Mouse (Mus musculus): ENCODE measurements around the gene Siah1b. TPM values are rescaled to one million over a fixed set of nuclear protein-coding genes. Genes with fewer than 3 reads are reported as not detected.
A peak's percentile ranks its signal among the peaks of the same experiment; 100 is the strongest.

The Siah1b gene
- polyA plus RNA-seq, 1 experiment = 3.3 TPM

GRCm38 (mm10) chrX:164042069-164042468, 34.2 kb downstream of the Siah1b start:
- H3K4me1 ChIP-seq (ENCODE audit: control insufficient read depth, insufficient read depth, low read length) = no peaks in the 10 kb centered on the region
- H3K27ac ChIP-seq (ENCODE audit: insufficient read depth, low read depth, low read length) = no peak overlapping the region
- no peak overlapping the region for H3K4me3 ChIP-seq (ENCODE audit: insufficient read depth, low read length)
- TF ChIP-seq CTCF (IDR thresholded peaks at IDR 0.05; ENCODE audit: low read depth, low read length) = no peak
- TF ChIP-seq POLR2A (IDR thresholded peaks at IDR 0.05; ENCODE audit: borderline replicate concordance, low read depth, low read length) = no peak

GRCm38 (mm10) chrX:164038882-164039281, 37.4 kb downstream of the Siah1b start:
- Histone ChIP-seq H3K4me1 (ENCODE audit: control insufficient read depth, insufficient read depth, low read length) (no peaks in the 10 kb centered on the region), H3K27ac (ENCODE audit: insufficient read depth, low read depth, low read length) (no peak overlapping the region), H3K4me3 (ENCODE audit: insufficient read depth, low read length) (no peak overlapping the region)
- TF ChIP-seq POLR2A (IDR thresholded peaks at IDR 0.05; ENCODE audit: borderline replicate concordance, low read depth, low read length) (no peak), CTCF (IDR thresholded peaks at IDR 0.05; ENCODE audit: low read depth, low read length) (no peak)

- Histone ChIP-seq H3K27ac (ENCODE audit: insufficient read depth, low read depth, low read length) (no peak overlapping the region), H3K4me3 (ENCODE audit: insufficient read depth, low read length) (no peak overlapping the region), H3K4me1 (ENCODE audit: control insufficient read depth, insufficient read depth, low read length) (no peaks in the 10 kb centered on the region)
- no peak for TF ChIP-seq CTCF (IDR thresholded peaks at IDR 0.05; ENCODE audit: low read depth, low read length)
- no peak for TF ChIP-seq POLR2A (IDR thresholded peaks at IDR 0.05; ENCODE audit: borderline replicate concordance, low read depth, low read length)
Measured at GRCm38 (mm10) chrX:164035931-164036330, 40.4 kb downstream of the Siah1b start.

- Histone ChIP-seq H3K27ac (ENCODE audit: insufficient read depth, low read depth, low read length) (no peak overlapping the region), H3K4me3 (ENCODE audit: insufficient read depth, low read length) (no peak overlapping the region), H3K4me1 (ENCODE audit: control insufficient read depth, insufficient read depth, low read length) (no peaks in the 10 kb centered on the region)
- no peak for TF ChIP-seq POLR2A (IDR thresholded peaks at IDR 0.05; ENCODE audit: borderline replicate concordance, low read depth, low read length)
- no peak for TF ChIP-seq CTCF (IDR thresholded peaks at IDR 0.05; ENCODE audit: low read depth, low read length)
Measured at GRCm38 (mm10) chrX:164035401-164035800, 40.9 kb downstream of the Siah1b start.

- no peak overlapping the region for H3K4me3 ChIP-seq (ENCODE audit: insufficient read depth, low read length)
- no peak for TF ChIP-seq CTCF (IDR thresholded peaks at IDR 0.05; ENCODE audit: low read depth, low read length)
- H3K27ac ChIP-seq (ENCODE audit: insufficient read depth, low read depth, low read length) = no peak overlapping the region
- no peaks in the 10 kb centered on the region for H3K4me1 ChIP-seq (ENCODE audit: control insufficient read depth, insufficient read depth, low read length)
Measured at GRCm38 (mm10) chrX:164032526-164032925, 43.8 kb downstream of the Siah1b start.

- TF ChIP-seq CTCF (IDR thresholded peaks at IDR 0.05; ENCODE audit: low read depth, low read length) (no peak), POLR2A (IDR thresholded peaks at IDR 0.05; ENCODE audit: borderline replicate concordance, low read depth, low read length) (no peak)
- Histone ChIP-seq H3K27ac (ENCODE audit: insufficient read depth, low read depth, low read length) (no peak within 1 kb of the TSS), H3K4me1 (ENCODE audit: control insufficient read depth, insufficient read depth, low read length) (peaks cover 2% of the 10 kb centered on the region; the same call in 1 of the 2 replicates), H3K4me3 (ENCODE audit: insufficient read depth, low read length) (peak within 1 kb of the TSS; percentile 48)
Measured at GRCm38 (mm10) chrX:164027607-164028289, 48.5 kb downstream of the Siah1b start, which contains the start of gene Car5b. Gene Car5b, minus strand, starts transcription at chrX:164027997.

Other genes starting within 250 kb of the Siah1b start
- gene Ap1s2, start 167.5 kb downstream of the Siah1b start, polyA plus RNA-seq (2012; ENCODE audit: insufficient read depth, insufficient read length, missing spikeins) = 241 and 251 TPM in 2 replicates
- 36.3 and 52.5 TPM in 2 replicates for gene Zrsr2, start 117.8 kb downstream of the Siah1b start, polyA plus RNA-seq (2012; ENCODE audit: insufficient read depth, insufficient read length, missing spikeins)
- gene Car5b, start 48.5 kb downstream of the Siah1b start, polyA plus RNA-seq (2012; ENCODE audit: insufficient read depth, insufficient read length, missing spikeins) = 5.1 and 5.5 TPM in 2 replicates
- not detected in 2 replicates for gene Cltrn, start 12.3 kb upstream of the Siah1b start, polyA plus RNA-seq (2012; ENCODE audit: insufficient read depth, insufficient read length, missing spikeins)
- not detected in 2 replicates for gene Ace2, start 62.8 kb upstream of the Siah1b start, polyA plus RNA-seq (2012; ENCODE audit: insufficient read depth, insufficient read length, missing spikeins)
- 0.19 TPM in 1 of 2 replicates, not detected in the other for gene Bmx, start 181.7 kb upstream of the Siah1b start, polyA plus RNA-seq (2012; ENCODE audit: insufficient read depth, insufficient read length, missing spikeins)
- gene Pir, start 192.9 kb upstream of the Siah1b start, polyA plus RNA-seq (2012; ENCODE audit: insufficient read depth, insufficient read length, missing spikeins) = 8.0 and 10.1 TPM in 2 replicates